8 mouse cellular contexts compared by ENCODE assay signal in genomic region chr11:83941950-83942840, GRCm38 (mm10). TPM values are rescaled to one million over a fixed set of nuclear protein-coding genes. Genes with fewer than 3 reads are reported as not detected.
DNase-seq lines count a peak whose midpoint lies in the region; ATAC-seq lines count a peak whose summit lies in the region.

Ddx52 (plus strand) TSS chr11:83942062.

- intact Hi-C loops in gastrocnemius, postnatal 14 days (cut with DNase I; ENCODE audit: low total_unique reads) = no loop called here
- intact Hi-C loops in left cerebral cortex, postnatal 10 days (cut with DNase I) = no loop called here

- peak; percentile 92 to 96 for DNase-seq in adrenal gland, adult (ENCODE audit: inconsistent age in 2 of 2, low spot score in 1 of 2)
- DNase-seq in embryo, embryonic 10.5 days (ENCODE audit: low spot score) = peak; percentile 96
- peak; percentile 89 for DNase-seq in gastrocnemius, postnatal 14 days
- DNase-seq in left cerebral cortex, postnatal 10 days (ENCODE audit: extremely low spot score in 1 of 2, low spot score in 2 of 2) = peak; percentile 80 to 93
- DNase-seq in right cerebral cortex, postnatal 25 days = peak; percentile 89
- DNase-seq in urinary bladder, postnatal 4 days (ENCODE audit: low spot score in 2 of 2) = peak; percentile 82 to 89

- peak; percentile 100 for ATAC-seq in inflammation-experienced regulatory T-cells, adult 6 months
- ATAC-seq in megakaryocyte-erythroid progenitor cell, adult 5-6 weeks (replicated peaks; ENCODE audit: low FRiP score, low TSS enrichment, poor library complexity, severe bottlenecking) = peak; percentile 99

RNA-seq across cellular contexts. Expression of gene Ddx52, which starts in this region (rescaled TPM):
- total RNA-seq in gastrocnemius, postnatal 14 days (2021) = 1 to 10 TPM; 9.3 to 9.4 TPM
- 10 to 100 TPM; 75.0 to 84.6 (median 81.7) TPM for polyA plus RNA-seq in inflammation-experienced regulatory T-cells, adult 6 months (2017; shearing (Covaris generic))
- total RNA-seq in left cerebral cortex, postnatal 10 days (2021) = 10 to 100 TPM; 12.4 to 12.5 TPM
- 29.1 and 31.5 TPM in 2 replicates for total RNA-seq in megakaryocyte-erythroid progenitor cell, adult 5-6 weeks (2014; fragmentation: Nextera tagmentation)
- total RNA-seq in megakaryocyte-erythroid progenitor cell, adult 5-6 weeks (2017) = 58.8 and 95.1 TPM in 2 replicates

Comparison
In these comparisons a context has a peak if more than half of its experiments do, and no peak if none do; other contexts are left out.
1. Peak in every context shown above with its lines: DNase-seq and ATAC-seq.